Mouse (Mus musculus) thymus, adult 2 months (tissue): Measurements from ENCODE around the gene Grip1.

Experiments used
- CTCF ChIP-seq: fragments of 200-500 bp; IDR thresholded peaks from 2 replicates; pipeline ENCODE4 v1.5.1; 2012; ENCODE audit warnings: mild to moderate bottlenecking, control low read depth, low read length, moderate library complexity, borderline replicate concordance; ENCODE audit not compliant: control insufficient read depth, poor library complexity, insufficient read depth; ENCODE audit errors: extremely low read depth
- POLR2A ChIP-seq: fragments of 200-500 bp; IDR thresholded peaks from 2 replicates; pipeline ENCODE4 v1.6.1; 2012; ENCODE audit warnings: mild to moderate bottlenecking, low read length, control low read depth, moderate library complexity; ENCODE audit not compliant: control insufficient read depth, poor library complexity, insufficient read depth; ENCODE audit errors: extremely low read depth

DNA sequence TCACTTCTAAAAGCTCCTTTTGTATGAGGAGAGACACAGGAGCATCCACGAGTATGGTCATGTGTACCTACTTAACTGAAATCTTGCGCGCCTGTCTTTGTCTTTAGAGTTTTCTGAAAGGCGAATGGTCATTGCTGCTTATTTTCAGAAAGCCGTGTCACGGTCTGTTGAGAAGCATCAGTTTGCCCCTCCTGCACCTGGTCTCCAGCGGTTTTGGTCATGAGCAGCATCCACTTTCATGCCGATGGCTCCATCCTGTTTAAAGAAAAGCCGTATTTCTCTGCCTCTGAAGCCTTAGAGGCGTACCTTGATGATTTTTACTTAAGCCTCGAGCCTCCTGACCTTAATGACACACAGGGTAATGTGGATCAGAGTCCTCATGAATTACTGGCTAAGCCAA is 398.0 kb downstream of the Grip1 start:
- TF ChIP-seq CTCF (no peak), POLR2A (no peak)
